Mouse (Mus musculus) mouse trophoblast stem cell (cell line): ENCODE measurements around the gene Camkv.

Experiments used
- in situ Hi-C, 2 experiments: fragments of 300-500 bp; cut with MseI, MboI; formaldehyde crosslinking; loops; 2 replicates in 1 of 2; 3 replicates in 1 of 2; pipeline ENCODE4 v1.15.1; 2025

Camkv gene

GRCm38 (mm10) chr9:107935374-107935773 lies at the start of gene Camkv:
Gene Camkv, plus strand, starts transcription at chr9:107935674.
- in situ Hi-C loops = no loop called here

- in situ Hi-C loops = no loop called here
Observed at GRCm38 (mm10) chr9:107887804-107888266, 47.6 kb upstream of the Camkv start, which contains the start of gene Mon1a. Gene Mon1a, plus strand, starts transcription at chr9:107888151.

- in situ Hi-C loops = no loop called here
Observed at GRCm38 (mm10) chr9:107888267-107888850, 47.1 kb upstream of the Camkv start.

- in situ Hi-C loops = no loop called here
Observed at GRCm38 (mm10) chr9:107890260-107890659, 45.2 kb upstream of the Camkv start.

GRCm38 (mm10) chr9:107891023-107891422 lies 44.5 kb upstream of the Camkv start:
- in situ Hi-C loops = no loop called here

- in situ Hi-C loops = no loop called here
Observed at GRCm38 (mm10) chr9:107898563-107898962, 36.9 kb upstream of the Camkv start.

- in situ Hi-C loops = no loop called here
Observed at GRCm38 (mm10) chr9:107899855-107900254, 35.6 kb upstream of the Camkv start.

- in situ Hi-C loops = no loop called here
Observed at GRCm38 (mm10) chr9:107900840-107901626, 34.4 kb upstream of the Camkv start.

GRCm38 (mm10) chr9:107901627-107901914 lies 33.9 kb upstream of the Camkv start:
- in situ Hi-C loops = no loop called here

- in situ Hi-C loops = no loop called here
Observed at GRCm38 (mm10) chr9:107904726-107905125, 30.7 kb upstream of the Camkv start.

GRCm38 (mm10) chr9:107906252-107906966 lies 29.1 kb upstream of the Camkv start, which contains the start of gene Mst1r:
Gene Mst1r, plus strand, starts transcription at chr9:107906873.
- in situ Hi-C loops = no loop called here

GRCm38 (mm10) chr9:107906967-107907800 lies 28.3 kb upstream of the Camkv start:
- in situ Hi-C loops = no loop called here

GRCm38 (mm10) chr9:107907801-107908120 lies 27.7 kb upstream of the Camkv start:
- in situ Hi-C loops = no loop called here

GRCm38 (mm10) chr9:107908410-107909158 lies 26.9 kb upstream of the Camkv start:
- in situ Hi-C loops = no loop called here

- in situ Hi-C loops = no loop called here
Observed at GRCm38 (mm10) chr9:107910025-107910769, 25.3 kb upstream of the Camkv start.

- in situ Hi-C loops = no loop called here
Observed at GRCm38 (mm10) chr9:107914764-107915420, 20.6 kb upstream of the Camkv start.

GRCm38 (mm10) chr9:107917895-107918608 lies 17.4 kb upstream of the Camkv start:
- in situ Hi-C loops = no loop called here

- in situ Hi-C loops = no loop called here
Observed at GRCm38 (mm10) chr9:107918884-107919283, 16.6 kb upstream of the Camkv start.

GRCm38 (mm10) chr9:107919441-107919840 lies 16.0 kb upstream of the Camkv start:
- in situ Hi-C loops = no loop called here
